ENCODE assay signal across 11 mouse cellular contexts in genomic region chr16:5431689-5432088, GRCm38 (mm10).
DNase-seq lines count a peak whose midpoint lies in the region; ATAC-seq and TF ChIP-seq lines count a peak whose summit lies in the region.
"Had no signal": no experiment of that assay in that cellular context is flagged by ENCODE, and none has a peak within 500 bp of the region (broad histone marks: within the 10 kb centered on the region; RNA-seq: fewer than 3 reads in every experiment).

No protein-coding gene starts in this region.

- 43% methylated on average over 5 of the region's 5 CpGs for WGBS in heart, embryonic 13.5 days

- peak overlapping the region; percentile 65; the same call in 1 of the 2 replicates for H3K27ac ChIP-seq in layer of hippocampus, adult 2 months
- H3K27ac ChIP-seq in heart, embryonic 13.5 days (replicated peaks), result peak overlapping the region; percentile 91
- no peak overlapping the region for H3K27ac ChIP-seq in gastrocnemius, adult 2 months
- H3K27ac ChIP-seq: intestine, embryonic 15.5 days; liver, embryonic 13.5 days; midbrain, embryonic 13.5 days had no signal

- H3K4me2 ChIP-seq in heart, embryonic 13.5 days, result peak overlapping the region; percentile 64
- H3K4me2 ChIP-seq: intestine, embryonic 15.5 days; liver, embryonic 13.5 days; midbrain, embryonic 13.5 days had no signal

- no peak for DNase-seq in layer of hippocampus, adult 2 months (ENCODE audit: low spot score in 2 of 2)
- DNase-seq in layer of hippocampus, postnatal 25 days (ENCODE audit: extremely low spot score in 1 of 2, low spot score in 1 of 2), result no peak
- DNase-seq in c-Kit-positive CD71-negative TER-119-negative erythroid progenitor cells, embryonic 14.5 days (ENCODE audit: low read depth), result peak; percentile 30
- DNase-seq in cerebellum, adult 8-10 months, result no peak
- DNase-seq in gastrocnemius, adult 2 months, result no peak
- DNase-seq: gastrocnemius, postnatal 36 days; liver, embryonic 13.5 days had no signal

- H3K27me3 ChIP-seq in heart, embryonic 13.5 days (replicated peaks), result no peaks in the 10 kb centered on the region; the same call in 1 of the 2 replicates
- peaks cover 13% of the 10 kb centered on the region for H3K27me3 ChIP-seq in megakaryocyte, embryonic 14.5 days (replicated peaks)
- H3K27me3 ChIP-seq: intestine, embryonic 15.5 days; liver, embryonic 13.5 days; midbrain, embryonic 13.5 days had no signal

- TF ChIP-seq CTCF in layer of hippocampus, adult 2 months (conservative IDR thresholded peaks at IDR 0.05), result no peak
- TF ChIP-seq CTCF in gastrocnemius, adult 2 months (IDR thresholded peaks at IDR 0.05), result no peak

- H3K4me1 ChIP-seq in heart, embryonic 13.5 days, result peaks cover 46% of the 10 kb centered on the region
- H3K4me1 ChIP-seq in megakaryocyte, embryonic 14.5 days, result peaks cover 37% of the 10 kb centered on the region
- H3K4me1 ChIP-seq: intestine, embryonic 15.5 days; midbrain, embryonic 13.5 days had no signal

- no peak overlapping the region for H3K4me3 ChIP-seq in layer of hippocampus, adult 2 months
- H3K4me3 ChIP-seq in heart, embryonic 13.5 days, result peak overlapping the region; percentile 39
- peak overlapping the region; percentile 75 for H3K4me3 ChIP-seq in megakaryocyte, embryonic 14.5 days (replicated peaks)
- H3K4me3 ChIP-seq in gastrocnemius, adult 2 months, result no peak overlapping the region
- H3K4me3 ChIP-seq: intestine, embryonic 15.5 days; liver, embryonic 13.5 days; midbrain, embryonic 13.5 days had no signal

- intact Hi-C loops in gastrocnemius, adult 2 months (cut with DNase I), result no loop called here

- peak; percentile 12; the same call in 1 of the 2 replicates for ATAC-seq in heart, embryonic 13.5 days (ENCODE audit: extremely low read depth, insufficient number of reproducible peaks, low FRiP score, low TSS enrichment)
- ATAC-seq: intestine, embryonic 15.5 days; midbrain, embryonic 13.5 days had no signal

- no peaks in the 10 kb centered on the region for H3K36me3 ChIP-seq in heart, embryonic 13.5 days
- no peaks in the 10 kb centered on the region for H3K36me3 ChIP-seq in megakaryocyte, embryonic 14.5 days (replicated peaks; ENCODE audit: low read length)
- H3K36me3 ChIP-seq: intestine, embryonic 15.5 days; liver, embryonic 13.5 days; midbrain, embryonic 13.5 days had no signal

- H3K9me3 ChIP-seq in heart, embryonic 13.5 days, result no peaks in the 10 kb centered on the region
- H3K9me3 ChIP-seq in megakaryocyte, embryonic 14.5 days, result peaks cover 4% of the 10 kb centered on the region; the same call in 1 of the 2 replicates
- H3K9me3 ChIP-seq: intestine, embryonic 15.5 days; liver, embryonic 13.5 days; midbrain, embryonic 13.5 days had no signal

- H3K9ac ChIP-seq in heart, embryonic 13.5 days, result peak overlapping the region; percentile 69
- H3K9ac ChIP-seq: intestine, embryonic 15.5 days; liver, embryonic 13.5 days; midbrain, embryonic 13.5 days had no signal

Comparison
In these comparisons a context has a peak if more than half of its experiments do, and no peak if none do; other contexts are left out.
1. H3K4me3 ChIP-seq: peak in heart, embryonic 13.5 days (single experiment) and megakaryocyte, embryonic 14.5 days (single experiment); none in layer of hippocampus, adult 2 months (single experiment) and gastrocnemius, adult 2 months (single experiment).